Comparison of ENCODE assay signal across 8 mouse cellular contexts in the genomic region with DNA sequence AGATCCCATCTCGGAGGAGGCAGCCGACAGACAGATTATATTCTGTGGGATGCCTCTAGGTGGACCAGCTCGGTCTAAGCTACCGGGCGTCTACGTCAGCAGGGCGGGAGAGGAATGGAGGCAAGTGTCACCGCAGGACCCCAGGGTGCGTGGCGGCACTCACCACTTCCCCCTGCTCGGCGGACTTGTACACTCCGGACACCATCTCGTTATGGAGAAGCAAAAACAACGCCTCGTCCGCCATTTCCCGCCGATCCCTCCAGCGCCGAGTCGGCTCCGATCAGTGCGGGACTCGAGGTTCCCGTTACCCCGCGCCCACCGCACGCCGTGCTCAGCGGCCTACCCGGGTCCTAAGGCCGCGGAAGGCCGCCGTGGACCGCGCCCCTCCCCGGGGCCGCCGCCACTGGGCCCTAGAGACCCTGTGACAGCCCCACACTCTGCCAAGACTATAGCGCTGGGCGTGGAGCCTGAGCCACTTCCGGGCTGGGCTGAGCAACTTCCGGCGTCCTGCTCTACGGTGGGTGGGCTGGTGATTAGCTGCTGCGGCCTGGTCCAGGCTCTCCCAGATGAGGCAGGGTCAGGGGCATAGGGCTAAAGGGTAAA. TPM values are rescaled to one million over a fixed set of nuclear protein-coding genes. Genes with fewer than 3 reads are reported as not detected.
A peak's percentile ranks its signal among the peaks of the same experiment; 100 is the strongest.
DNase-seq lines count a peak whose midpoint lies in the region; ATAC-seq and TF ChIP-seq lines count a peak whose summit lies in the region.

Trappc6b (minus strand) TSS at position 480 of the 603 bp plus-strand sequence.

- under 1% methylated on average over 48 of the region's 49 CpGs for WGBS in hindbrain, postnatal 0 days

- peak within 1 kb of the TSS; percentile 73 for H3K4me2 ChIP-seq in hindbrain, postnatal 0 days (ENCODE audit: low read depth, low read length)

- H3K4me1 ChIP-seq in cortical plate, adult 2 months (ENCODE audit: control insufficient read depth, insufficient read depth, low read length): peaks cover 8% of the 10 kb centered on the region
- H3K4me1 ChIP-seq in hindbrain, postnatal 0 days (ENCODE audit: insufficient read depth, low read length): 0 out of 2 replicates have a peak, but pooled peaks cover 4% of the 10 kb centered on the region

- peak; percentile 99 for ATAC-seq in hindbrain, postnatal 0 days
- peak; percentile 93 for ATAC-seq in megakaryocyte, adult 5-6 weeks (ENCODE audit: poor library complexity, severe bottlenecking)

- no peak for TF ChIP-seq CTCF in cortical plate, adult 2 months (IDR thresholded peaks at IDR 0.05; ENCODE audit: extremely low read depth, insufficient read depth, low read length)
- TF ChIP-seq CTCF in hindbrain, postnatal 0 days (IDR thresholded peaks at IDR 0.05; ENCODE audit: low read depth): peak; percentile 60
- peak; percentile 35 for TF ChIP-seq CTCF in left cerebral cortex, adult 2 months (IDR thresholded peaks at IDR 0.05)

- intact Hi-C loops in left cerebral cortex, adult 2 months (cut with DNase I): loop anchor here (2.0 kb wide), 1 partner anchor 70 kb away; no protein-coding TSS in a partner anchor

- H3K9me3 ChIP-seq in hindbrain, postnatal 0 days (ENCODE audit: low read length): no peaks in the 10 kb centered on the region

- peak; percentile 68; the same call in 1 of the 2 replicates for TF ChIP-seq POLR2A in cortical plate, adult 2 months (IDR thresholded peaks at IDR 0.05; ENCODE audit: extremely low read depth, insufficient read depth, low read length)

- no peaks in the 10 kb centered on the region for H3K27me3 ChIP-seq in hindbrain, postnatal 0 days (ENCODE audit: insufficient read depth, low read length)

- H3K27ac ChIP-seq in cortical plate, adult 2 months (ENCODE audit: insufficient read depth, low read length): peak within 1 kb of the TSS; percentile 89
- peak within 1 kb of the TSS; percentile 98 for H3K27ac ChIP-seq in hindbrain, postnatal 0 days
- H3K27ac ChIP-seq in left cerebral cortex, adult 2 months: peak within 1 kb of the TSS; percentile 95

- peak within 1 kb of the TSS; percentile 90 for H3K9ac ChIP-seq in hindbrain, postnatal 0 days (replicated peaks; ENCODE audit: low read length)

- peak; percentile 80 to 92 for DNase-seq in adrenal gland, adult (ENCODE audit: inconsistent age in 2 of 2, low spot score in 1 of 2)
- peak; percentile 54 to 76 for DNase-seq in gastrocnemius, adult 8-10 months (ENCODE audit: low spot score in 2 of 2)
- peak; percentile 91 for DNase-seq in hindbrain, postnatal 0 days (ENCODE audit: low spot score)
- peak; percentile 77 to 79 for DNase-seq in left cerebral cortex, adult 2 months (ENCODE audit: extremely low spot score in 1 of 2, low spot score in 2 of 2)
- peak; percentile 85 for DNase-seq in right cerebral cortex, adult 18-20 months
- peak; percentile 74 for DNase-seq in urinary bladder, postnatal 14 days (ENCODE audit: low spot score)

- peak within 1 kb of the TSS; percentile 87 for H3K4me3 ChIP-seq in cortical plate, adult 2 months (ENCODE audit: insufficient read depth, low read length)
- peak within 1 kb of the TSS; percentile 74 for H3K4me3 ChIP-seq in hindbrain, postnatal 0 days (ENCODE audit: low read length)
- H3K4me3 ChIP-seq in left cerebral cortex, adult 2 months: peak within 1 kb of the TSS; percentile 72

- H3K36me3 ChIP-seq in hindbrain, postnatal 0 days (ENCODE audit: insufficient read depth, low read length): no peaks in the 10 kb centered on the region

RNA-seq across cellular contexts. Expression of gene Trappc6b, which starts in this region (rescaled TPM):
- 158 TPM in 2 replicates for polyA plus RNA-seq in cortical plate, adult 2 months (2012; rRNA removed)
- 10 to 100 TPM; 47.6 to 70.5 (median 62.1) TPM for total RNA-seq in gastrocnemius, adult 8-10 months (2022)
- 40.9 and 43.1 TPM in 2 replicates for total RNA-seq in hindbrain, postnatal 0 days (2014; rRNA removed)
- polyA plus RNA-seq in hindbrain, postnatal 0 days (2015; fragmentation: Nextera tagmentation; extraction: Ambion mirVana): 168 and 171 TPM in 2 replicates
- 100 to 1,000 TPM; 107 to 121 TPM for total RNA-seq in left cerebral cortex, adult 2 months (2021)
- 86.7 and 89.7 TPM in 2 replicates for total RNA-seq in megakaryocyte, adult 5-6 weeks (2015)
- total RNA-seq in megakaryocyte, adult 5-6 weeks (2017): 47.0 and 65.2 TPM in 2 replicates

Comparison
In these comparisons a context has a peak if more than half of its experiments do, and no peak if none do; other contexts are left out.
1. Peak in every context shown above with its lines: DNase-seq, ATAC-seq, H3K4me3 ChIP-seq and H3K27ac ChIP-seq.